Mouse (Mus musculus) brain, embryonic 14.5 days (tissue): ENCODE results near the gene Krt18.
A peak's percentile ranks its signal among the peaks of the same experiment; 100 is the strongest.

Source experiments
- CTCF ChIP-seq: fragments of 200-500 bp; IDR thresholded peaks from 2 replicates; pipeline ENCODE4 v1.5.1; 2012; ENCODE audit warnings: inconsistent platforms, mild to moderate bottlenecking, moderate library complexity, borderline replicate concordance; ENCODE audit not compliant: insufficient read depth, insufficient read length; ENCODE audit errors: extremely low read depth
- POLR2A ChIP-seq: fragments of 200-500 bp; IDR thresholded peaks from 2 replicates; pipeline ENCODE4 v1.6.1; 2012; ENCODE audit warnings: mild to moderate bottlenecking, inconsistent platforms, borderline replicate concordance; ENCODE audit not compliant: poor library complexity, insufficient read depth, insufficient read length, severe bottlenecking; ENCODE audit errors: extremely low read depth

GRCm38 (mm10) chr15:102017918-102018463 lies 10.0 kb upstream of the Krt18 start:
- TF ChIP-seq CTCF (peak; percentile 17; the same call in 1 of the 2 replicates), POLR2A (no peak)
